Mouse (Mus musculus) lung, postnatal 10 days (tissue): ENCODE measurements around the gene Ticam1.
"Not testable (repeated sequence)": the region's sequence is repeated elsewhere in the genome, so short reads cannot be mapped to it uniquely, and the experiment has no call there.

Experiments used
- DNase-seq: peaks from one replicate; pipeline ENCODE4 v3.0.0; 2021

Gene Ticam1

DNA sequence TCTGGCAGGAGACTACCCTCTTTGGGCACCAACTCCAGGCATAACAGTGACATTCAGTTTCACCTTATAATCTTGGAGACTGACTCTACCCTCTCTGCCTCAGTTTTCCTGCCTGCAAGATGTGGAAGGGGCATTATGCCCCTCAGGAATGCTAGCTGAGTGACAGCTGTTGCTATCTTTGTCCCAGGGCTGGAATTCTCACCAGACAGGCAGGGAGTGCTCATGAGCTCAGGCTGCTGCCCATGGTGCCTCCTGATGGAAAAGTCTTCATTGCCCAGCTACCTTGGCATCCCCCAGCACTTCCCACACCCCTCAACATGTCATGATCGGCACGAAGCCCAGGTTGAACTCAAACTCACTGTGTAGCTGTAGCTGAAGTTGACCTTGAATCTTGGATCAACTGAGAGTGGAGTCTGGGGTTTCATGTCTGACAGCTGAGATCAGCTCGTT is 13.9 kb downstream of the Ticam1 start:
- no peak for DNase-seq

DNA sequence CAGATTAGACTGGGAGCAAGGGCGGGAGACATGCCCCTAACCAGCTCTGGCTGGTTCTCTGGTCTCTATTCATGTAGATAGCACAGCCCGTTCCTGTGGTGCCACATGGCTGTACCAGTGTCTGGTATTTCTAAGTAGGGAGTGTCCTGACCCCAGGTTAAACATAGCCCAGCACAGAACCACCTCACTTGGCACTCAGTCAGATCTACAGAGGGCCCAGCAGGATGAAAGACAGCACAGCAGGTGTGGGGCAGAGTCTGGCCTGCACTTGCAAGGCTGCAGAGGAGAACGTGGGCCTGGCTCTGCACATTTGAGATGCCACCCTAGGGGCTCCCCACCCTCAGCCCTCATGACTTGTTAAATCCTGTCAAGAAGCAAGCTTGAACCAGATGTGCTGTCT is 15.4 kb downstream of the Ticam1 start:
- DNase-seq = no peak

DNA sequence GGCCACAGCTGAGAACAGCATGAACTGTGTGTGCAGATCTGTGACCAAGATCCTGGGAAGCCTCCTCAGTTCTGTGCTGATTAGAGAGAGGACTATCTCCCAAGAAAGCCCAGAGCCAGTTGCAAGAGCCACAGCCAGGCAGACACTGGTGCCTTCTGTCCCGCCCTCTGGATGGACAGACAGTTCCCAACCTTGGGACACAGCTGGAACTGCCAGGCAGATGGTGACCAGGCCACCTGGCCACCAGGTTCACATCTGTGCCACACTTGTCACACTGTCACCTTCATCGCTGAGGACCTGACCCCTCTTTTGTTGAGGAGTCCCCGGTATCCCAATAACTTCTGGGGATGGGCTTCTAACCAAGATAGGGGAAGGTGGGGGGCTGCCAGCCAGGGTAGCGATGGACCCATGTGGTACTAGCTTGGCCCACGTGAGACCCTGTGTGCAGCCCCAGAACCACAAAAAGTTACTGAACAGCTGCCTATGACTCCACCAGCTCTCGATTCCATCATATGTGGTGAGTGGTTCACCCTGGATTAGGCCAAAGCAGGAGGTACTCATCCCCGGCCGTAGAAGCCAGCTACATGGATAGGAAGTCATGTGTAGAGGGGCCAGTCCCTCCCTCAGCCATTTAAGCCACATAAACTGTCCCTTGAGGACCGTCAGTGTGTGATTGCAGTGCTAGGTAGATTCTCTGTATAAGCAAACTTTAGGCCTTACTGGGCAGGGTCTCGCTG is 17.1 kb downstream of the Ticam1 start:
- DNase-seq = no peak

DNA sequence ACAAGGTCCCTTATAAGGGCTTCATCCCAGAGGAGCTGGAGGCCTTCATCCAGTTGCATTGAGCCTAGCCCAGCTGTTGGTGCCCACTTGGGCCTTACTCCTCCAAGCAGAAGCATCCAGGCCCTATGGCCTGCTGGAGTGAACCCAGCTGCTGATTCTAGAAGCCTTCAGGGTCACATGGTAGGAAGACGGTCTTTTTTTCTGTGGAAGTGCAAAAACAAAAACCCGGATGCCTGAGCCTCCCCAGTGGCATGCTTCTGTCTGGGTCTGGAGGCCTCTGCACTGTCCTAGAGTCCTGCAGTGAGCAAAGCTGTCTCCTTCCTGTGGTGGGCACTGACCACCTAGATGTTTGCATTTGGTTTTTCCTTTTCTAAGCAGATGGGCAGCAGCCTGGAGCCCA is 17.8 kb downstream of the Ticam1 start:
- DNase-seq = not testable (repeated sequence)

DNA sequence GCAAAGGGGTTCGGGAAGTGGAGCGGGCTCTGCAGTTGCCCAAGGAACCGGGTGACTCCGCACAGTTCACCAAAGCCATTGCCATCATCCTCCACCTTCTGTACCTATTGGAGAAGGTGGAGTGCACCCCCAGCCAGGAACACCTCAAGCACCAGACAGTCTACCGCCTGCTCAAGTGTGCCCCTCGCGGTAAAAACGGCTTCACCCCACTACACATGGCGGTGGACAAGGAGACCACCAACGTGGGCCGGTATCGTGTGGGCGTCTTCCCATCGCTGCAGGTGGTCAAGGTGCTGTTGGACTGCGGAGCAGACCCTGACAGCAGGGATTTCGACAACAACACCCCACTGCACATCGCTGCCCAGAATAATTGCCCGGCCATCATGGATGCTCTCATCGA is 18.3 kb downstream of the Ticam1 start:
- DNase-seq = not testable (repeated sequence)

DNA sequence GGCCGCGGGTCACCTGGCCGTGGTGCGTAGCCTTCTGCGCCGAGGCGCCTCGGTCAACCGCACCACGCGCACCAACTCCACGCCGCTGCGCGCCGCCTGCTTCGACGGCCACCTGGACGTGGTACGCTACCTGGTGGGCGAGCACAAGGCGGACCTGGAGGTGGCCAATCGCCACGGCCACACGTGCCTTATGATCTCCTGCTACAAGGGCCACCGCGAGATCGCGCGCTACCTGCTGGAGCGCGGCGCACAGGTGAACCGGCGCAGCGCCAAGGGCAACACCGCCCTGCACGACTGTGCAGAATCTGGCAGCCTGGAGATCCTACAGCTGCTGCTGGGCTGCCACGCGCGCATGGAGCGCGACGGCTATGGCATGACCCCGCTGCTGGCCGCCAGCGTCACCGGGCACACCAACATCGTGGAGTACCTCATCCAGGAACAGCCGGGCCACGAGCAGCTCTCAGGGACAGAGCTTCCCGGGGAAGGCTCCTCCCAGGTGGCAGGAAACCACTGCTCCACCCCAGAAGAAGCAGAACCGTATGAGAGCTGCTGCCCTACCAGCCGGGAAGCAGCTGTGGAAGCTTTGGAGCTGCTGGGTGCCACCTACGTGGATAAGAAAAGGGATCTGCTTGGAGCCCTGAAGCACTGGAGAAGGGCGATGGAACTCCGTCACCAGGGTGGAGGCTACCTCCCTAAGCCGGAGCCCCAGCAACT is 19.2 kb downstream of the Ticam1 start:
- DNase-seq = no peak

DNA sequence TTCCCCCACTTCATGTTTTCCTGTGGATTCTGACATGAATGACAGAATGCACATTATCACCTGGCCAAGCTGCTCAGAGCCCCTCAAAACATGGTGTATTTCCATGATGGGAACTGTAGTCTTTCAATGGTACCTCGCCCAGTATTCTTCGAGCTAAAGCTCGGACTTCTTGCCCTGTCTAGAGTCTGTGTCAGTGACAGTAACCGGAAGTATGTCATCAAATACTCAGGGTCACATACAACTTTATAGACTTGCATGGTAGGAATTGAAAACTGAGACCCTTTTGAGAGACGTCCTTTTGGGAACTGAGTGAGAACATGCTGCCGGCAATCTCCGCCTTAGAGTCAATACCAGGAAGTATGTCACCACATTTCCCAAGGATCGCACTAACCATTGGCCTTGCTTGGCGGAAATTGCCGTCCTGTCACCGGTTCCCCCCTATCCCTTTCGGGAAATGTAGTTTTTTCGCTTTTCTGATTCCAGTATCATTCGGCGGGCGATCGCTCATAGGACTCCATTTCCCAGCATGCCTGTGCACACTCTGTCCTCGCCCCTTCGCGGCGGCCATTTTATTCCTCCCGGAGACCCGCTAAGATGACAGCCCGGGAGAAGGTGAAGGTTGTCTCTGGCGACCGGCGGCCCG is 20.2 kb downstream of the Ticam1 start, which contains the start of gene Fem1a:
Gene Fem1a (plus strand): TSS at position 572 of the 643 bp plus-strand sequence.
- DNase-seq = peak; percentile 97

DNA sequence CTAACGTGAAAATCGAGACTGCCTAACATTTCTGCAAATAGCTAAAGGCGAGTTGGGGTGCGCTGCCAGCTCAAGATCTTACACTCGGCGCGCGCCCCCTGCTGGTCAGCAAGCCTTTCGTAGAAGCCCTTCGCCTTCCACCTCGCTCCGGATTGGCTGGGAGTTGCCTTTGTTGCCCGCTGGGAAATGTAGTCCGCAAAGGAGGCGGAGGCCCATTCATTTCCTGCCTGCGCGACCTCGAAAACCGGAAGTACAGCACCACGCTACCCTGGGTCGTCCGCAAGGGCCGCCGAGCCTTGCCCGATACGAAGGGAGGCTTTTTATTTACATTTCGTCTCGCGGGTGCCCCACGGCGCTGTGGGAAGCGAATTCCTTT is 20.7 kb downstream of the Ticam1 start:
- peak; percentile 99 for DNase-seq

DNA sequence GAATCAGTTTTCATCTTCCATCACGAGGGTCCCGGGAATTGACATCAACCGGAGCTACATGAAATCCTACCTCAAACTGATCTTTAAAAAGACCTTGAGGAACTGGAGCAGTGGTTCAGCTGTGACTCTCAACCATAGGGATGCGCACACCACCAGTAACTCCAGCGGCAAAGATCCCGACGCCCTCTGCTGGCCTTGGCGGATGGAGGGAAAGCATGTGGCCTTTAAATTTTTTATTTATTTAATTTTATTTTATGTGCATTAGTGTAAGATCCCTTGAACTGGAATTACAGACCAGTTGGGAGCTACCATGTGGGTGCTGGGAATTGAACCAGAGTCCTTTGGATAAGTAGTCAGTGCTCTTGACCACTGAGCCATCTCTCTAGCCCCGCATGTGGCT is 21.2 kb downstream of the Ticam1 start:
- DNase-seq = peak; percentile 56

DNA sequence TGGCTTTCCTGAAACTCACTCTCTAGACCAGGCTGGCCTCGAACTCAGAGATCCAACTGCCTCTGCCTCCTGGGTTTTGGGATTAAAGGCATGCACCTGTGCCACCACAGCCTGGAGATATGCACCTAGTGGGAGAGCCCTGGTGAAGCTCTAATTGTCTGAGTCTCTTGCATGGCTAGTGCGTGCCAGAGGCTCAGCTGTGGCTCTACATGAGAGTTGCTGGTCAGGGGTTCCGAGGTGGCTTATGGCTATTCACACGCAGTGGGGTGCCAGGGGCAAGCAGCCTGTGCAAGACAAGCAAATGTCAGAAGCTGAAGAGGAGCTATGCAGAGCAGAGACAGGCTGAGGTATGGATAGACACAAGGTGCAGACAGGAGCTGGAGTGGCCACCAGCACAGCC is 21.9 kb downstream of the Ticam1 start:
- DNase-seq = no peak

DNA sequence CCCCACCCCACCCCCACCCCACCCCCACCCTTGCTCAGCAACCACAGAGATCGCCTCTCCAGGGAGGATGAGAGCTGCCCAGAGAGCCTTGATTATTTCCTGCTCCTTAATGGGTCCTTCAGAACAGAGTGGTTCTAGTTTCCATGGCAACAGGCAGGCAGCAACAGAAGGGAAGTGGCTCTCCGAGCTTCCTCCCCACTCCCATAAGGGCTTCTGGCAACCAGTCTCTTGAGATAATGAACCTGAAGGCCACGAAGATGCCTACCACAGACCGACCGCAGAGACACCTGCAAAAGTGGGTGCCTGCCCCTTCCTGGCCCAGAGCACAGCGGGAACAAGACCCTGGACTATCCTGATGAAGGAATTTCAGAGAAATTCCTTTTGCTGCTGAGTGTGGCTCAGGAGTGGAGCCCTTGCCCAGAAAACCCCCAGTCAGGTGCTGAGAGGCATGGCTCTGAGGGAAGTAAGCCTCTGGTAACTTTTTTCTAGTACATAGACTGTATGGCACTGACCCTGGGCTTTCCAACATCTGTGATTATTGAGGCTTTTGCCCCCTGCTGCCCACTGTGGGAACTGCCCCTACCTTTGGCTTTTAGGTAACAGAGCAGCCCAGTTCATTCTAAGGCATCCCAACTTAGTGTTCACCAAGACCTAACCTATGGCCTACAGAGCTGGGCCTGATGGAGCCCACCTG is 25.3 kb downstream of the Ticam1 start:
- peak; percentile 85 for DNase-seq

DNA sequence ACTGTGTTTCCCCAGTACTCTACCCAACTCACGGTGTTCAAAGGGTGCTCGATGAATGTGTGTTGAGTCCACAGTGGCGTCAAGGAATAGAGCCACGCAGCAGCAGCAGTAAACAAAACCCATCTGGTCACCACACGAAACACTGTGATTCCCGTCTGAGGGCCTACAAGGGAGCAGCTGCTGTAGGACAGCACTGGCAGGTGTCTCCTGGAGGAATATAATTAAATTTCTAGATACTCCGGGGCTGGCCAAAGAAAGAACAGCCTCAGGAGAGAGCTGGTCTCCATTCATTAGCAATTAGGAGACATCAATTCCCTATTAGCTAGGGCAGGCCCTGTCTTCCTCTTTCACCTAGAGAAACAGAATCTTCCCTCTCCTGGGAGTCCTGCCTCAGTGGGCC is 31.0 kb downstream of the Ticam1 start:
- DNase-seq = no peak

DNA sequence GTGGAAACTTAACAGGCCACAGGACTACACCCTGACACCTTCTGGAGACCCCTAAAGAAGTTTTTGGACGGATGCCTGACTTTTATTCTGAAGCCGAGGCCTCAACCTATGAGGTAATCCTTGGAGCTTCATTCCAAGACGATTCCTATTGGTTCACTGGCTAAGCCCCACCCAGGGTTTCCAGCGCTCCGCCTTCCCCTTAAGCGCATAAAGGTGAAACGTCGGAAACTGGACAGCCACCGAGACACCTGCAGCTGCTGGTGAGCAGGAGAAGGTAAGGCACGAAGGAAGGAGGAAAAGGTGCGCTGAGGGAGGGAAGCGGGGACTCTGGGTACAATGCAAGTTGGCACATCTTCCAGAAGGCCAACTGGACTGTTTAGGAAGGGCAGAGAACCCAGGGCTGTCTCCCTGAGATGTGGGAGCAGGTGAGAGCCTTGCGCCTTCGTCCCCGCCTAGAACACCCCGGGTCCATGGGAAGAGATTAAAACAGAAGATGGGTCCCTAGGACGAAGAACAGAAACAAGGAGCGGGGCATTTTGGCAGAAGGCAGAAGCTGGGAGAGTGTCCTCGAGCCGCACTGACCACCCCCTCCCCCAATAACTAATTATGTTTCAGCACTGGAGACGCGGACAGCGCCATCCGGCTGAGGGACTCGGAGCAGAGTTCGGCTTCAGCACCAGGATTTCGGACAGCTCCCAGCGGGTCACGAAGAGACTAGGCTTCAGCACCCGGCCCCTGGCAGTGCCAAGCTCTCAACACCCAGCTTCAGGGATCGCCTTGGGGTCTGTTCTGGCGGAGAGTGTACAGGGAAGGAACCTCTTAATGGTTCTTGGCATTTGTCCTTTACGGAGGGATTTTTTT is 34.8 kb downstream of the Ticam1 start:
- DNase-seq = peak; percentile 94

DNA sequence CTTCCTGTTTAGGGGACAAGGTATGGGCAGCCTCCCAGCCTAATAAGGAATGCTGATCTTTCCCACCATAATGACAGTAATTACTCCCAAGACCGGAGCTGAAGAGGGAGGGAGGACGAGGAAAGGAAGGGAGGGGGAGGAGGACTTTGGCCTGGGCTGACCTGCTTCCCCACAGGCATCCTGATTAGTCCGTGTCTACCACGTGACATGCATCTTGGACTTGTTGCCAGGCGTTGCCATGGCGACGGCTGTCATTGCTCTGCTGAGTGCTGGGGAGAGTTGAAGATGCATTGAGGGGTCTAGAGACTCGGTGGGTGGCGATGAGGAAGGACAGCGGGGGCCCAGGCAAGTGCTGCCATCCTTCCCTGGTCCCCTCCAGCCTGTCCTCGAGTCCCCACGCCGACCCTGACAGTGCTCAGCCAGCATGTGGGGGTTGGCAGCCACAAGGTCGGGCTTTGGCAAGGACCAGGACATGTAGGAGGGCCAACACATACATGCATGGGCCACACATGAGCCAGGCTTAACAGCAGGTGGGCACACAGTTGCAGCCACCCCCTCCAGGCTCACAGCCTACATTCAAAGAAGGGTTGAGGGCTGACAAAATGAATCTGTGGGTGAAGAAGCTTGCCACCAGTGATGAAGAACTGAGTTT is 42.6 kb downstream of the Ticam1 start:
- DNase-seq = peak; percentile 64

DNA sequence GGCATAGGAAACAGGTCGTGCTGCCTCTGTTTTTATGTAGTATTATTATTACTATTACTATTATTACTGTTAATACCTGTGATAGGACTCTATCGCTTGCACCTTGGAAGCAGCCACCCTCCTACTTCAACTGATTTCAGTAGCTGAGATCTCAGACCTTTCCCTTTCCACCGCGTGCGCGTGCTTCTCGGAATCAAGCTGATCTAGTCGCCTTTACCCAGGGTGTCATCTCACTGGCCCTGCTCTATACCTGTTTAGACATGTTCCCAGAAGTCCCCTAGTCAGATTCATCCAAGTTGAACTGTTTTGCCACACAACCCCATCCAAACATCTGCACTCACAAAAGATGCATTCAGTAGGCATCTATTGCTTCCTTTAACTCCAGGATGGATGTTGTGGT is 43.2 kb downstream of the Ticam1 start:
- no peak for DNase-seq

DNA sequence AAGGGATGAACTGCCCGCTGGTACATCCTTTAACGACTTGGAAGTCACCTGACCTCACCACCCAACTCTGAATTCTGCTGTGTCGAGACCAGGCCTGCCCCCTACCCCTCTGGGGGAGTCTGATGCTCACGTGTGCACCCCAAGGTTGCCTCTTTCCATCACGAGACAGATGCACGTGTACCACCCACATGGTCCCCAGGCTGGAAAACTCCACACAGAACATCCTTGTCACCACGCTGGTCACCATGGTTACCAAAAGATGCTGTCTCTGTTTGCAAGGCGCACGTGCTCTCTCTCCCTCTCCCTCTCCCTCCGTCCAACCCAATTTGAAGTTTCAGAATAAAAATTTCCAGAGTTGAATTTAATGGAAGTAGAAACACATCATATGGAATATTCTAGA is 46.6 kb downstream of the Ticam1 start:
- no peak for DNase-seq

DNA sequence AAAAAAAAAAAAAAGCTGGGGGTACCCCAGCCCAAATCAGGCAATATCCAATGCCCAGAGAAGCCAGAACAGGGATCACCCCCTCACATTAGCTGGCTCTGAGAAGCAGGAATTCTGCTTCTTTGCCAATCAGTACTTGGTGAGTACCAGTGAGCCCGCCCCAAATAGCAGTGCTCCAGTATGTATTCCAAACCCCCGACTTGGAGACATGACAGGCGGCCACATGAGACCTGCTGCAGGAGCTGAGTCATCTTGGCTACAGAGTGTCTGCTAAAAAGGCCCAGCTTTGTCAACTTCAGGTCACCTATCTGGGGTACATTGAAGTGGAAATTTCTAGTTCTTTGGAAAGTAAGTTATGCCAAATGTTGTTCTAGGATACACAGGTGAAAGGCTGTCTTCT is 50.0 kb downstream of the Ticam1 start:
- no peak for DNase-seq

DNA sequence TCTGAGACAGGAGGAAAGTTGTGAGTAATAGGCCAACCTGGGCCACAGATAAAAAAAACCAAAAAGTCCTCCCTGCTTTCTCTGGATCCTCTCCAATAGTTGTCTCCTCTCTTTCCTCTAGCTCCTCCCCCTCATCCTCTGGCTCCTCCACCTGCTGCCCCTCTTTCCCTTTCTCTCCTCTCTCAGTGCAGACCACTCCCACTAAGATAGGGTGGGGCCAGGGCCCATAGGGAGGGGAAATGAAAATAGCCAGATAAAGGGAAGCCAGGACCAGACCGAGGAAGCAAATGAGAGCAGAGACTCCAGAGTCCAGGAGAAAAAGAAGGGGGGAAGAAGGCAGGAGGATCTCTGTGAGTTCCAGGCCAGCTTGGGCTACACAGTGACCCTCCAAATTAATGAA is 51.7 kb downstream of the Ticam1 start:
- no peak for DNase-seq

DNA sequence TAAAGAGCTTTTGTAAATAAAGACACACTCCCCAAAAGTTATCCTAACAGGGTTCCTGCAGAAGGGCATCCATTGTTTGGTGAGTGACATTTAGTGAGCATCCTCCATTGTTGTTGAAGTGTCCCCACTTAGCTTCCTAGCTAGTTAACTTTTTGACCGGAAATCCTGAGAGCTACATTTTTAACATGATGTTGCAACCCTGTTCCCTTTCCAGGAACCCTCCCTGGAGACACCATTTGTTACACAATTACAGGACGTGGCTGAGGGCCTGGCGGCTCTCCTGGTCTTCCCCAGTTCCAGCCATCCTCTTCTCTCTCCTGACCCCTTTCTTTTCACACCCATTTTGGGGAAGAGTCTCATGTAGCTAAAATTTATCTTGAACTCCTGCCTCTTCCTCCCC is 56.8 kb downstream of the Ticam1 start:
- DNase-seq = peak; percentile 65
